24 mouse cellular contexts compared by ENCODE assay signal in the genomic region with DNA sequence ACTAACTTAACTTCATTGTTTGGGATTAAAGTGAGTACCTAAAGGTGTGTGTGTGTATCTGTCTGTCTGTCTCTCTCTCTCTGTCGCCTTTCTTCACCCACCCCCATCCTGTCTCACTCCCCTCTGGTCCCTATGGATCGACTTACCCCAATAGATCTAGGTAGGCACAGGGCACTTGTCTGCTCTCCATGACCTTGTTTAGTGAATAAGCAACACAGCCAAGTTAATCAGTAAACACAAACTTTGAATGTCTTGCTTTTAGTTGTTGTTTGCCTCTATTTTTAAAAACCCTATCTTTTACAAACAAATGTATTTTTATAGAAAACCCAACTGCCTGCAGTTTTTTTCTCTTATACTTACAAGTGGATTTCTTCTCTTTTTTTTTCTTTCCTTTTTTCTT.
"Had no signal": no experiment of that assay in that cellular context is flagged by ENCODE, and none has a peak within 500 bp of the region (broad histone marks: within the 10 kb centered on the region; RNA-seq: fewer than 3 reads in every experiment).

No protein-coding gene starts in this region.

- H3K9ac ChIP-seq: forebrain, embryonic 15.5 days; forebrain, postnatal 0 days; heart, embryonic 13.5 days; heart, embryonic 15.5 days; hindbrain, embryonic 13.5 days; hindbrain, embryonic 15.5 days; limb, embryonic 13.5 days; limb, embryonic 15.5 days; liver, embryonic 13.5 days; liver, embryonic 15.5 days had no signal

- H3K4me3 ChIP-seq: forebrain, embryonic 15.5 days; heart, adult 2 months; heart, embryonic 13.5 days; heart, embryonic 15.5 days; hindbrain, embryonic 13.5 days; hindbrain, embryonic 15.5 days; limb, embryonic 13.5 days; limb, embryonic 15.5 days; liver, embryonic 13.5 days; liver, embryonic 15.5 days had no signal

- ATAC-seq: forebrain, embryonic 15.5 days; forebrain, postnatal 0 days; hindbrain, postnatal 0 days; intestine, embryonic 16.5 days had no signal

- H3K4me1 ChIP-seq: liver, embryonic 13.5 days; liver, embryonic 15.5 days had no signal

- DNase-seq: forebrain, postnatal 0 days; gastrocnemius, postnatal 14 days; gastrocnemius, postnatal 36 days; heart, adult 11 months; heart, adult 2 months; heart, postnatal 14 days; heart, postnatal 36 days; layer of hippocampus, adult 9-11 months; layer of hippocampus, postnatal 36 days; left cerebral cortex, postnatal 4 days; liver, embryonic 13.5 days; lung, adult 18-20 months had no signal

- H3K27me3 ChIP-seq: forebrain, embryonic 15.5 days; heart, embryonic 13.5 days; heart, embryonic 15.5 days; hindbrain, embryonic 13.5 days; hindbrain, embryonic 15.5 days; limb, embryonic 13.5 days; limb, embryonic 15.5 days; liver, embryonic 13.5 days; liver, embryonic 15.5 days had no signal

- H3K36me3 ChIP-seq: forebrain, embryonic 15.5 days; heart, embryonic 13.5 days; heart, embryonic 15.5 days; hindbrain, embryonic 13.5 days; hindbrain, embryonic 15.5 days; limb, embryonic 15.5 days; liver, embryonic 15.5 days had no signal

- H3K9me3 ChIP-seq: forebrain, embryonic 15.5 days; heart, embryonic 15.5 days; hindbrain, embryonic 13.5 days; hindbrain, embryonic 15.5 days; limb, embryonic 15.5 days; liver, embryonic 15.5 days had no signal

- H3K4me2 ChIP-seq: forebrain, embryonic 15.5 days; heart, embryonic 11.5 days; heart, embryonic 13.5 days; heart, embryonic 15.5 days; hindbrain, embryonic 13.5 days; hindbrain, embryonic 15.5 days; limb, embryonic 13.5 days; limb, embryonic 15.5 days; liver, embryonic 13.5 days; liver, embryonic 15.5 days had no signal

- H3K27ac ChIP-seq: forebrain, embryonic 15.5 days; heart, adult 2 months; heart, embryonic 13.5 days; heart, embryonic 15.5 days; hindbrain, embryonic 13.5 days; hindbrain, embryonic 15.5 days; hindbrain, postnatal 0 days; kidney, postnatal 0 days; limb, embryonic 13.5 days; limb, embryonic 15.5 days; liver, embryonic 13.5 days; liver, embryonic 15.5 days had no signal
